Mouse (Mus musculus) liver, embryonic 11.5 days (tissue): ENCODE data around the gene Tmem132c. TPM values are rescaled to one million over a fixed set of nuclear protein-coding genes. Genes with fewer than 3 reads are reported as not detected.

Experiments
- ATAC-seq: fragments of 200-750 bp; cut with Nextera tagmentation; replicated peaks from 2 replicates; pipeline ENCODE4 v1.8.0; 2017; ENCODE audit warnings: moderate number of reproducible peaks, mild to moderate bottlenecking, moderate TSS enrichment, moderate library complexity; ENCODE audit not compliant: low FRiP score
- DNase-seq: peaks from one replicate; pipeline ENCODE4 v3.0.0-alpha.2; 2017; ENCODE audit warnings: low spot score
- H3K27ac ChIP-seq: fragments of 300-500 bp; sonication (generic); 2 replicates; pipeline ENCODE4 v1.5.1; 2014; ENCODE audit warnings: mild to moderate bottlenecking, low read depth, low read length, control low read depth
- H3K27me3 ChIP-seq: fragments of 300-500 bp; sonication (generic); replicated peaks from 2 replicates; pipeline ENCODE4 v1.6.1; 2014; ENCODE audit warnings: low read length, mixed read lengths; ENCODE audit not compliant: control insufficient read depth, insufficient read depth
- H3K36me3 ChIP-seq: fragments of 300-500 bp; sonication (generic); 2 replicates; pipeline ENCODE4 v1.6.1; 2014; ENCODE audit warnings: mild to moderate bottlenecking, low read length, moderate library complexity, mixed read lengths; ENCODE audit not compliant: control insufficient read depth, insufficient read depth
- H3K4me1 ChIP-seq: fragments of 300-500 bp; sonication (generic); replicated peaks from 2 replicates; pipeline ENCODE4 v1.6.1; 2014; ENCODE audit warnings: low read length, mixed read lengths; ENCODE audit not compliant: control insufficient read depth, insufficient read depth
- H3K4me2 ChIP-seq: fragments of 300-500 bp; sonication (generic); 2 replicates; pipeline ENCODE4 v1.6.1; 2014; ENCODE audit warnings: mild to moderate bottlenecking, control low read depth, moderate library complexity
- H3K4me3 ChIP-seq: fragments of 300-500 bp; sonication (generic); 2 replicates; pipeline ENCODE4 v1.5.1; 2014; ENCODE audit warnings: low read depth, low read length, control low read depth
- H3K9ac ChIP-seq: fragments of 300-500 bp; sonication (generic); 2 replicates; pipeline ENCODE4 v1.6.1; 2014; ENCODE audit warnings: low read depth, low read length, control low read depth
- H3K9me3 ChIP-seq: fragments of 300-500 bp; sonication (generic); 2 replicates; pipeline ENCODE4 v1.6.1; 2016; ENCODE audit warnings: low read length, inconsistent platforms, mixed read lengths; ENCODE audit not compliant: control insufficient read depth
- WGBS: fragments of 180-500 bp; shearing (Covaris S2); extraction: QIAGEN DNeasy Blood & Tissue Kit; methylation state at CpG from one replicate; pipeline ENCODE4 v1.1.7; 2014; 5-methylcytosine and 5-hydroxymethylcytosine counted together
- polyA plus RNA-seq: library from polyadenylated mRNA; unstranded; fragments of >200 nt; fragmentation: Nextera tagmentation; extraction: Ambion mirVana; gene quantifications from 2 replicates; pipeline ENCODE4 v1.2.1, GENCODE M21; 2014

Gene Tmem132c
- polyA plus RNA-seq, 1 experiment from 2014 or later = 2.8 TPM

DNA sequence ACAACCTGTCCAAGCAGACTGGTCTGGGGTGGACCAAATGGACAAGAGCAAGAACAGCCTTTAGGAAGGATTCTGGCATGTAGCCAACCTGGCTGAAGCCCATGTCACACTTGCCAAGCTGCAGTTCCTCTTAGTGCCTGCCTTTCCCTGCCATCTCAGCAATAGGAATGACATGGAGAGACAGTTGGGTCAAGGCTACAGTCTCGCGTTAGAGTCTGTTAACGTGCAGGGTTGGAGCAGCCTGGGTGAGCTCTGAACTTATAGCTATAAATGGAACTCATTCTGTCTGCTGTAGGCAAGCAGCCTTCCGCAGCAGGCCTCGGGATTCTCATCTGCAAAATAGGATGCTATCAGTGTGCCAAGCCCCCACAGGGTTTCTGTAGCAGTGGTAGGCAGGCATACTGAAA, 305.0 kb downstream of the Tmem132c start:
- Histone ChIP-seq H3K27me3 (no peaks in the 10 kb centered on the region), H3K27ac (no peak overlapping the region), H3K36me3 (no peaks in the 10 kb centered on the region), H3K4me2 (no peak overlapping the region), H3K9me3 (no peaks in the 10 kb centered on the region), H3K9ac (no peak overlapping the region), H3K4me1 (no peaks in the 10 kb centered on the region), H3K4me3 (no peak overlapping the region)
- ATAC-seq (no peak), DNase-seq (no peak)
- 84% methylated on average over 5 of the region's 5 CpGs for WGBS

DNA sequence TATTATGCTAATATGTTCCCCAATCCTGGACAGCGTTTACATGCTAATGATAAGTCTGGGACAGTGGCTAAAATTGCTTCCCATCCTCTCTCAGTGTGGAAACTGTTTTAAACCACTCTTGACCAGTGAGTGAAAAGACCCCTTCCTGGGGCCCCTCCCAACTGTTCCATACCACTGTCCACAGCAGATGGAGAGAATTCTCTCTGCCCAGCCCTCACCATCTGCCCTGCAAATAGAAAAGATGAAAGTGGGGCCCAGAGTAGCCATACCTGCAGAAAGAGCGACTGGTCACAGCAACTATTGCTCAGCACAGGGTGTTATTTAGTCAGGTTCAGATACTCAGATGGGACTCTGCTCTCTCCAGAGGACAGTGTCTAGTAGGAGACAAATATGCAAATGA, 306.5 kb downstream of the Tmem132c start:
- no peaks in the 10 kb centered on the region for H3K27me3 ChIP-seq
- H3K9ac ChIP-seq = no peak overlapping the region
- no peaks in the 10 kb centered on the region for H3K36me3 ChIP-seq
- H3K27ac ChIP-seq = no peak overlapping the region
- no peak overlapping the region for H3K4me2 ChIP-seq
- ATAC-seq (no peak), DNase-seq (no peak)
- no peaks in the 10 kb centered on the region for H3K9me3 ChIP-seq
- H3K4me3 ChIP-seq = no peak overlapping the region
- WGBS = 60% methylated on average over 2 of the region's 2 CpGs
- H3K4me1 ChIP-seq = no peaks in the 10 kb centered on the region

DNA sequence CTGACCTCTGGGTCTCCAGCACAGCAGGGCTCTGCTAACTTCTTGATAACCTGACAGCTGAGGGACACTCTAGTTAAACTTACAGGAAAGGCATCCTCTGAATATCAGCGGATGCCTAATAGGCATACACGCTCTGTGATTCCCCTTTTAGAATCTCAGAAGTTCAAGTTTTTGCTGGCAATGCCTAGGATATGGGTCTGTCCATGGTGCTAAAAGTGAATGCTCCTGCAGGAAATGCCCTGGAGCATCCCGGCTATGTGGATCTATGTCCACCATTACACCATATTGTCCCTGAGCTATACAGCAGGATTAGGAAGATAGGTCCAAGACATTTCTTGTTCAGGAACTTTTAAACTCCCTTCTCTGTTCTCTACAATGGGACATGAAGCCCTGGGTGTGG, 319.5 kb downstream of the Tmem132c start:
- Histone ChIP-seq H3K36me3 (no peaks in the 10 kb centered on the region), H3K9ac (no peak overlapping the region), H3K9me3 (no peaks in the 10 kb centered on the region), H3K27ac (no peak overlapping the region), H3K4me3 (no peak overlapping the region), H3K27me3 (no peaks in the 10 kb centered on the region), H3K4me1 (no peaks in the 10 kb centered on the region), H3K4me2 (no peak overlapping the region)
- DNase-seq (no peak), ATAC-seq (no peak)
- 76% methylated on average over 3 of the region's 3 CpGs for WGBS

DNA sequence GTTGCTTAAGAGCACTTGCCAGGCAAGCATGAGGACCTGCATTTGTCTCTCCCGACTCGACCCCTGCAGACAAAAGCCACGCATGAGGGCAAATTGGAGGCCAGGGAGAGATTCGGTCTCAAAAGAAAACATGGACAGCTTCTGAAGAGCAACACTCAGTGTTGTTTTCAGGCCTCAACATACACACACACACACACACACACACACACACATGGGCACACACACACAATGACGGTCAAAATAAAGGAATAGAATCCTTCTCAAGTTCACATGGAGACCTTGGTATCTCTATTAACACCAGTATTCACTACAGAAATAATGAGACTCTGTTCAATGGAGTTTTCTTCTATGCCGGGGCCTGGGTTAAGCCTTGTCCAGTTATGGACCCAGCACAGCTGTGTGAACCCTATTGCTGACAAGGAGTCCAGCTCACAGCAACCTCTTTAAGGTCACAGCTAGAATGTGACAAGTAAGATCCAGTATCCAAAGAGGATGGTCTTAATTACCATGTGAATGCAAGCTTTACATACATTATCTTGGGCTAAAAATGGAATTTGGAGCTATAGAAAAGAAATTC, 325.6 kb downstream of the Tmem132c start:
- WGBS = 83% methylated on average over 6 of the region's 6 CpGs
- H3K9ac ChIP-seq = no peak overlapping the region
- DNase-seq = no peak
- H3K4me3 ChIP-seq = no peak overlapping the region
- H3K27ac ChIP-seq = no peak overlapping the region
- H3K4me2 ChIP-seq = no peak overlapping the region
- no peaks in the 10 kb centered on the region for H3K36me3 ChIP-seq
- H3K4me1 ChIP-seq = no peaks in the 10 kb centered on the region
- no peaks in the 10 kb centered on the region for H3K27me3 ChIP-seq
- ATAC-seq = no peak
- H3K9me3 ChIP-seq = no peaks in the 10 kb centered on the region

DNA sequence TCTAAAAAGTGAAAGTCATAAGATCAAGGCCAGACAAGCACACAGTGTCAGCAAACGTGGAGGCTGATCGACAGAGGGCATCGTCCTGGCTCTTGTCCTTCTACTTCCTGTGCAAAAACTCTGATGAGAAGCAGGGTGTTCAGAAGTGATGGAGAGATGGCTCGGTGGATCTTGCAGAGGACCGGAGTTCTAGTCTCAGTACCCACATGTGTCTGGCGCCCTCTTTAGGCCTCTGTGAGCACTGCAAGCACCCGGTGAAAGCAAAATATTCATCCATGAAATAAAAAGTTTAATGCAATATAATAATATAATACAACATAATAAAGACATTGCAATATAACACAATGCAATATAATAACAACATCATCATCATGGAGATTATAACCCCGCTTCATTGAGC, 335.8 kb downstream of the Tmem132c start:
- H3K36me3 ChIP-seq = no peaks in the 10 kb centered on the region
- no peak overlapping the region for H3K27ac ChIP-seq
- no peaks in the 10 kb centered on the region for H3K9me3 ChIP-seq
- no peak for ATAC-seq
- H3K9ac ChIP-seq = no peak overlapping the region
- no peak overlapping the region for H3K4me3 ChIP-seq
- no peaks in the 10 kb centered on the region for H3K4me1 ChIP-seq
- no peak for DNase-seq
- no peaks in the 10 kb centered on the region for H3K27me3 ChIP-seq
- 51% methylated on average over 8 of the region's 8 CpGs for WGBS
- H3K4me2 ChIP-seq = no peak overlapping the region

DNA sequence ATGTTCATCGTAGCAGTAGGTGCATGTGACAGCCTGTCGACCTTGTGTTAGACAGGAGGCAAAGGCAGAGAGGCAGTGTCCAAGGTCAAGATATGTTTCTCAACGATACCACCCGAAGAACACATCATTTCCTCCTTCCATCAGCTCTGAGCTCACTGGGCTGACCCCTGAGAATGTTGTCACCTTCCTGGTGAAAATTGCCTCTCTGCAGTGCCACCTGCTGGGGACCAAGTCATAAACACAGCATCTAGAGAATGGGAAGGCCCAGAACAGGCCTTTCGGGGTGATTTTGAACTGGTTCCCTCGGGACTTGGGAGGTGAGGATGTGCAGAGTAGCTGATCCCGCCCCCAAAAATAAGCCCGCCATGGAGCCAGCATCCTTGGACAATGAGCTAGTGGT, 342.1 kb downstream of the Tmem132c start:
- Histone ChIP-seq H3K27ac (no peak overlapping the region), H3K4me2 (no peak overlapping the region), H3K9ac (no peak overlapping the region), H3K4me3 (no peak overlapping the region), H3K9me3 (no peaks in the 10 kb centered on the region), H3K27me3 (no peaks in the 10 kb centered on the region), H3K36me3 (no peaks in the 10 kb centered on the region), H3K4me1 (no peaks in the 10 kb centered on the region)
- ATAC-seq (no peak), DNase-seq (no peak)
- 72% methylated on average over 8 of the region's 8 CpGs for WGBS

DNA sequence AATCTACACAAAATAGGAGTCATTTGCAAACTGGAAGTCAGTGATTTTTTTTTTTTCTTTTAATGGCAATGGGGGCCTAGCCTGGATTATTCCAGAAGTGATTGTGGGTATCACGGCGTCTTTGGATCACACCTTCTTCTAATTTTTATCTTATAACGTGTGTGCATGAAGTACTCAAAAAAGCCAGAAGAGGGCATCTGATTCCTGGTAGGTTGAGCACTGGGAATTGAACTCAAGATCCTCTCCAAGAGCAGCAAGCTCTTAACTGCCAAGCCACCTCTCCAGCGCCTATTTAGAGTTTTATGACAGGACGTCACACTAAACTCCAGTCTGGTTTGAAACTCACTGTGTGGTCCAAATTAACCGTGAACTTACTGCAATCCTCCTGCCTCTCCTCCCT, 346.2 kb downstream of the Tmem132c start:
- Histone ChIP-seq H3K4me3 (no peak overlapping the region), H3K4me2 (no peak overlapping the region), H3K9ac (no peak overlapping the region), H3K36me3 (no peaks in the 10 kb centered on the region; the same call in 1 of the 2 replicates), H3K27me3 (no peaks in the 10 kb centered on the region), H3K4me1 (no peaks in the 10 kb centered on the region), H3K9me3 (no peaks in the 10 kb centered on the region), H3K27ac (no peak overlapping the region)
- 66% methylated on average over 6 of the region's 6 CpGs for WGBS
- ATAC-seq (no peak), DNase-seq (no peak)

DNA sequence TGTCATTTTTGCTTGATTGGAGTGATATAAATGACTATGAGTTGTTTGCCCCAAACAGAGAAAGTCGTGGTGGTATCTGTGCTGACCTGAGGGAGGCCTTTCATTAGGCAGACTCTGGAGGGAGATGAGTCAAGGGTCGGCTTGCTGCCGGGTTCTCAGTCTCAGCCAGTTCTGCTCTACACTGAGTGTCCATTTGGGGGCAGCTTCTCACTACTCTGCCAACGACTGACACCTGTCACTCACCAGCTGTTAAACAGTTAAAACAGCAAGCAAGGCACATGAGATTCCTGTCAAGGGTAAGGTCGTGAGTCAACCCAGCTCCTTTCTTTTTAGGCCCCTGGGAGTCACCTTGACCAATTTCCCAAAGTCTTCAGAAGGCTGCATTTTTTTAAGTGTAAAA, 350.8 kb downstream of the Tmem132c start:
- Histone ChIP-seq H3K27ac (no peak overlapping the region), H3K4me3 (no peak overlapping the region), H3K36me3 (peaks cover 26% of the 10 kb centered on the region), H3K9ac (no peak overlapping the region), H3K9me3 (no peaks in the 10 kb centered on the region), H3K27me3 (no peaks in the 10 kb centered on the region), H3K4me2 (no peak overlapping the region), H3K4me1 (no peaks in the 10 kb centered on the region)
- 76% methylated on average over 5 of the region's 5 CpGs for WGBS
- DNase-seq (no peak), ATAC-seq (no peak)

DNA sequence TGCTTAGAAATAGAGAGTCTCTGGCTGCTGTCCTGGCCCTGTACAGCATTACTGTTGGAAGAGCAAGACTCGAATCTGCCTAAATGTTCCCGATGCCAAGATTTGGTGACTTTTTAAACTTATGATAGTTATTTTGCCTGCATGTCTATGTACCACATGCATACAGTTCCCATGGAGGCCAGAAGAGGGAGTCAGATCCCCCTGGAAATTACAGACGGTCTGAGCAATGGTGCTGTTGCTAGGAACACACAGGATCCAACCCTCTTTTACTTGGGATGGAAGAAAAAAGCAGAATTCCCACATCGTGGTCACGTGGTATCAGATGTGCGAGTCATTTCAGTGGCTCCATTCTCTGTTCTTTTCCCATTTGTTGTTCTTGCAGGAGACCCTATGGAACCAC, 351.2 kb downstream of the Tmem132c start:
- 82% methylated on average over 6 of the region's 6 CpGs for WGBS
- Histone ChIP-seq H3K9ac (no peak overlapping the region), H3K4me2 (no peak overlapping the region), H3K4me3 (no peak overlapping the region), H3K9me3 (no peaks in the 10 kb centered on the region), H3K36me3 (peaks cover 26% of the 10 kb centered on the region), H3K4me1 (no peaks in the 10 kb centered on the region), H3K27ac (no peak overlapping the region), H3K27me3 (no peaks in the 10 kb centered on the region)
- ATAC-seq = no peak
- no peak for DNase-seq
